Mouse (Mus musculus) G1E (cell line): ENCODE measurements around the gene Fam174b. TPM values are rescaled to one million over a fixed set of nuclear protein-coding genes. Genes with fewer than 3 reads are reported as not detected.

Experiments used
- ATAC-seq: 2 replicates; pipeline ENCODE4 v1.8.0; 2016; ENCODE audit warnings: mild to moderate bottlenecking; ENCODE audit not compliant: insufficient number of reproducible peaks, poor library complexity, low FRiP score, severe bottlenecking; ENCODE audit errors: extremely low read depth
- DNase-seq: peaks from one replicate; pipeline ENCODE4 v3.0.0; 2012; ENCODE audit warnings: low spot score
- H3K27me3 ChIP-seq: 2 replicates; pipeline ENCODE4 v1.6.1; 2012; ENCODE audit warnings: mild to moderate bottlenecking, low read length, inconsistent platforms; ENCODE audit not compliant: insufficient read depth
- H3K36me3 ChIP-seq: replicated peaks from 2 replicates; pipeline ENCODE3; 2012; ENCODE audit warnings: mild to moderate bottlenecking, inconsistent platforms
- H3K4me1 ChIP-seq: 2 replicates; pipeline ENCODE4 v1.6.1; 2012; ENCODE audit warnings: low read depth, low read length, inconsistent platforms, mixed read lengths; ENCODE audit not compliant: insufficient read depth
- H3K4me3 ChIP-seq: 2 replicates; pipeline ENCODE4 v1.5.1; 2012; ENCODE audit warnings: low read depth, mild to moderate bottlenecking, inconsistent platforms, low read length, moderate library complexity, mixed read lengths
- H3K9me3 ChIP-seq: replicated peaks from 2 replicates; pipeline ENCODE4 v1.6.1; 2012; ENCODE audit warnings: inconsistent platforms
- CTCF ChIP-seq: IDR thresholded peaks from 2 replicates; pipeline ENCODE4 v1.5.1; 2012; ENCODE audit warnings: low read depth, low read length, inconsistent platforms, mixed read lengths
- GATA1 ChIP-seq: IDR thresholded peaks from 2 replicates; pipeline ENCODE4 v1.6.1; 2012; ENCODE audit warnings: borderline replicate concordance, low read length, inconsistent platforms, mixed read lengths
- GATA2 ChIP-seq: IDR thresholded peaks from 2 replicates; pipeline ENCODE4 v1.6.1; 2012; ENCODE audit warnings: low read depth, low read length, inconsistent platforms, borderline replicate concordance
- POLR2AphosphoS5 ChIP-seq: IDR thresholded peaks from 2 replicates; pipeline ENCODE4 v1.6.1; 2012; ENCODE audit warnings: low read depth, low read length, inconsistent platforms; ENCODE audit not compliant: insufficient replicate concordance
- TAL1 ChIP-seq: conservative IDR thresholded peaks from 2 replicates; pipeline ENCODE4 v1.6.1; 2012; ENCODE audit warnings: low read depth, low read length, inconsistent platforms, mixed read lengths
- polyA plus RNA-seq: library from polyadenylated mRNA; stranded (reverse); fragments of >175 nt; gene quantifications from 2 replicates; pipeline ENCODE4 v1.2.3, GENCODE M21; 2012
- total RNA-seq, 2 experiments: library from RNA; stranded (forward) in 1 of 2; stranded (reverse) in 1 of 2; fragments of 200-1000 nt in 1 of 2; fragments of >200 nt in 1 of 2; fragmentation: Nextera tagmentation in 1 of 2; gene quantifications; 2 replicates each; pipeline ENCODE4 v1.2.3; 2014 to 2017

Fam174b gene
- total and polyA plus RNA-seq, 3 experiments = 0.02 to 1.5 TPM; not detected in 1

DNA sequence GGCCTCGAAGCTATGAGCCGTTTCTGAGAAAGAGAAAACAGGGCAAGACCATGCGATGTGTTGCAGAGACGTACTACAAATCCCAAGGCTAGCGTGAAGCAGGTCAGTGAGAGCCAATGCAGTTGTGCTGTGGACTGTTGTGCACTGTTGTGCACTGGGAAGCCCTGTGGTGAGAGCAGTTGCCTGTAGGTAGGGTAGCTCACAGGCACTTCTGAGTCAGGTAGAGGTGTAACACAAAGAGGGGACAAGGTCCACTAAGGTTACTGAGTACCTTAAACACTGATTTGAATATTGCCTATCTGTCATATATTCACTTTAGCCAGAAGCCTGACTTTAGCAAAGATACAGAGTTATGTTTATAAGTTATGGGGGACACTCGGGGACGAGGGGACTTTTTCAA lies 74.4 kb downstream of the Fam174b start:
- peaks cover 8% of the 10 kb centered on the region; the same call in 1 of the 2 replicates for H3K4me1 ChIP-seq
- no peak overlapping the region for H3K4me3 ChIP-seq
- DNase-seq = no peak
- ATAC-seq = no peak
- TF ChIP-seq POLR2AphosphoS5 (no peak), GATA1 (no peak), TAL1 (no peak), CTCF (no peak), GATA2 (no peak)
- H3K36me3 ChIP-seq = no peaks in the 10 kb centered on the region
- no peaks in the 10 kb centered on the region for H3K9me3 ChIP-seq
- H3K27me3 ChIP-seq = no peaks in the 10 kb centered on the region; the same call in 1 of the 2 replicates

DNA sequence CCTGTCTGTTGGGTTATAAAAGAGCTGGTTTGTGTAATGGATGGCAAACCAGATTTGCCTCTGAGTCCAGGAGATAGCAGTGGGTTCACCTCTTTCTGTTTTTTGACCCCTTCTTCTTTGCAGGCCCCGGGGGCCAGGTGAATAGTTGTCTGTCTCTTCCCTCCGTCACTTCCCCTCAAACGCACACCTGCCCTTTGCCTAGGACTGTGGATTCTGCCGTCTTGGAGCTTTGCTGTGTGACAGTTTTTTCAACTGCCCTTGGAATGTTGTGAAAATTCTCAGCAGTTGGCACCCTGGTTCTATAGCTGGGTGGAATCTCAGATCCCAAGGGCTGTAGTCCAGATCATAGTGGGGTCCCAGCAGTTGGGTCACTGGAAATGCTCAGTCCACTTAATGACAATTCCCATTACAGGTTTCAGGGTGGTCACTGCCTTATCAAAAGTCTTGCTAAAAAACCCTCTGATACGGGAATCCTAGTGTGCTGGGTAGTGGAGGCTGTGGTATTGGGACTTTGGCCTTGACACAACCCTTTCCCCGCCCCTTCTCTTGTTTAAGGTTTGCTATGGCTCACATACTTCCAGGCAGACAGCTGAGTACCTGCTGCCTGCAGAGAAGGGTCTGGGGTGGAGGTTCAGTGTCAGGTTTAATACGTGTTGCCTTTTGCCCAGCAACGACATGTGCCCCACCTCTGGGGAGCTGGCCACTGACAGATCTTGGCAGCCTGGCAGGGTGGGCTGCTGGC lies 76.3 kb downstream of the Fam174b start:
- DNase-seq (no peak), ATAC-seq (no peak)
- no peaks in the 10 kb centered on the region; the same call in 1 of the 2 replicates for H3K27me3 ChIP-seq
- no peaks in the 10 kb centered on the region for H3K9me3 ChIP-seq
- TF ChIP-seq GATA1 (no peak), POLR2AphosphoS5 (no peak), TAL1 (no peak)
- peaks cover 5% of the 10 kb centered on the region; the same call in 1 of the 2 replicates for H3K4me1 ChIP-seq
- no peaks in the 10 kb centered on the region for H3K36me3 ChIP-seq
- no peak overlapping the region for H3K4me3 ChIP-seq

DNA sequence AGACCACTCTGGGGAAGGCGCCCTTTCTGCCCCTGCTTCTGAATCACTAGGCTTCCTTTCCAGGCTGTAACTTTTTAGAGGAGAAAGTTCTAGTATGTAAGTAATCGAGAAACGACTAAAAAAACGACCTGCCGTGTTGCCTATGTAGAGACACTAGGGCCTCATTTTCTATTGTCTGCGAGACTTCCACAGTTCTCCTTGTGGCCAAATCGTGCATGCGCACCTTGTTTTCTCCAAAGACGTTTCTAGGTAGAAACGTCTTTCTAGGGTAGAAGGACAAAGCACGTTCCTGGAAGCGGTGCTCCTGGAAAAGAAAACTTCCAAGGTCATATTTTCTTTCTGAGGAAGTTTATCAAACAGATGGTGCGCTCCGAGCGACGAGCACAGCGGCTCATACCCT lies 79.3 kb downstream of the Fam174b start:
- no peak for ATAC-seq
- Histone ChIP-seq H3K4me3 (no peak overlapping the region), H3K27me3 (no peaks in the 10 kb centered on the region; the same call in 1 of the 2 replicates), H3K4me1 (no peaks in the 10 kb centered on the region), H3K36me3 (no peaks in the 10 kb centered on the region), H3K9me3 (no peaks in the 10 kb centered on the region)
- TF ChIP-seq GATA2 (no peak), TAL1 (no peak), GATA1 (no peak), CTCF (no peak), POLR2AphosphoS5 (no peak)
- DNase-seq = no peak

Other genes with a start within 250 kb of the Fam174b start
- gene Chd2, start 198.5 kb upstream of the Fam174b start, total RNA-seq (2014; fragmentation: Nextera tagmentation) = 217 and 257 TPM in 2 replicates
- 83.7 and 125 TPM in 2 replicates for gene Chd2, start 198.5 kb upstream of the Fam174b start, total RNA-seq (2017)
- gene Chd2, start 198.5 kb upstream of the Fam174b start, polyA plus RNA-seq = 57.8 and 76.7 TPM in 2 replicates